Mouse (Mus musculus) layer of hippocampus, postnatal 14 days (tissue): Measurements from ENCODE around the gene Gpr18. TPM values are rescaled to one million over a fixed set of nuclear protein-coding genes. Genes with fewer than 3 reads are reported as not detected.

ENCODE experiments used
- DNase-seq, 2 experiments: peaks; one replicate each; pipeline ENCODE4 v3.0.0; 2021 to 2022; ENCODE audit warnings: low spot score in 2 of 2, mixed read lengths in 1 of 2
- total RNA-seq, 2 experiments: library from RNA; stranded (reverse); gene quantifications; 2 replicates each; pipeline ENCODE4 v1.2.3; 2021

The Gpr18 gene
- total RNA-seq, 2 experiments from 2014 or later = not detected

GRCm38 (mm10) chr14:121949897-121950296 lies 34.3 kb upstream of the Gpr18 start:
- no peak for DNase-seq

- DNase-seq = no peak
Observed at GRCm38 (mm10) chr14:121949436-121949835, 33.9 kb upstream of the Gpr18 start.

GRCm38 (mm10) chr14:121947966-121948365 lies 32.4 kb upstream of the Gpr18 start:
- no peak for DNase-seq

- DNase-seq = no peak
Observed at GRCm38 (mm10) chr14:121947201-121947760, 31.7 kb upstream of the Gpr18 start.

GRCm38 (mm10) chr14:121946728-121947127 lies 31.1 kb upstream of the Gpr18 start:
- no peak for DNase-seq

- DNase-seq = no peak
Observed at GRCm38 (mm10) chr14:121946131-121946530, 30.6 kb upstream of the Gpr18 start.

- DNase-seq = no peak
Observed at GRCm38 (mm10) chr14:121939582-121939981, 24.0 kb upstream of the Gpr18 start.

GRCm38 (mm10) chr14:121938256-121939191 lies 22.9 kb upstream of the Gpr18 start:
- no peak for DNase-seq

GRCm38 (mm10) chr14:121937601-121938255 lies 22.1 kb upstream of the Gpr18 start:
- DNase-seq = no peak

GRCm38 (mm10) chr14:121936856-121937255 lies 21.3 kb upstream of the Gpr18 start:
- no peak for DNase-seq

- no peak for DNase-seq
Observed at GRCm38 (mm10) chr14:121936356-121936755, 20.8 kb upstream of the Gpr18 start.

GRCm38 (mm10) chr14:121934597-121934946 lies 19.0 kb upstream of the Gpr18 start:
- no peak for DNase-seq

- no peak for DNase-seq
Observed at GRCm38 (mm10) chr14:121933906-121934596, 18.5 kb upstream of the Gpr18 start.

- no peak for DNase-seq
Observed at GRCm38 (mm10) chr14:121932180-121932579, 16.6 kb upstream of the Gpr18 start.

GRCm38 (mm10) chr14:121931594-121931993 lies 16.0 kb upstream of the Gpr18 start:
- DNase-seq = no peak

- no peak for DNase-seq
Observed at GRCm38 (mm10) chr14:121930731-121931383, 15.3 kb upstream of the Gpr18 start.

GRCm38 (mm10) chr14:121929243-121929951 lies 13.8 kb upstream of the Gpr18 start:
- DNase-seq = no peak

GRCm38 (mm10) chr14:121928375-121929137 lies 13.0 kb upstream of the Gpr18 start:
- DNase-seq = peak; percentile 31 to 68

- no peak for DNase-seq
Observed at GRCm38 (mm10) chr14:121927451-121927850, 11.9 kb upstream of the Gpr18 start.

GRCm38 (mm10) chr14:121926901-121927300 lies 11.3 kb upstream of the Gpr18 start:
- DNase-seq = no peak
